Mouse (Mus musculus): ENCODE results near the gene Sec1. TPM values are rescaled to one million over a fixed set of nuclear protein-coding genes. Genes with fewer than 3 reads are reported as not detected.

Gene Sec1
- total and polyA plus RNA-seq, 2 experiments from 2014 or later, result 0.18 to 0.52 TPM

DNA sequence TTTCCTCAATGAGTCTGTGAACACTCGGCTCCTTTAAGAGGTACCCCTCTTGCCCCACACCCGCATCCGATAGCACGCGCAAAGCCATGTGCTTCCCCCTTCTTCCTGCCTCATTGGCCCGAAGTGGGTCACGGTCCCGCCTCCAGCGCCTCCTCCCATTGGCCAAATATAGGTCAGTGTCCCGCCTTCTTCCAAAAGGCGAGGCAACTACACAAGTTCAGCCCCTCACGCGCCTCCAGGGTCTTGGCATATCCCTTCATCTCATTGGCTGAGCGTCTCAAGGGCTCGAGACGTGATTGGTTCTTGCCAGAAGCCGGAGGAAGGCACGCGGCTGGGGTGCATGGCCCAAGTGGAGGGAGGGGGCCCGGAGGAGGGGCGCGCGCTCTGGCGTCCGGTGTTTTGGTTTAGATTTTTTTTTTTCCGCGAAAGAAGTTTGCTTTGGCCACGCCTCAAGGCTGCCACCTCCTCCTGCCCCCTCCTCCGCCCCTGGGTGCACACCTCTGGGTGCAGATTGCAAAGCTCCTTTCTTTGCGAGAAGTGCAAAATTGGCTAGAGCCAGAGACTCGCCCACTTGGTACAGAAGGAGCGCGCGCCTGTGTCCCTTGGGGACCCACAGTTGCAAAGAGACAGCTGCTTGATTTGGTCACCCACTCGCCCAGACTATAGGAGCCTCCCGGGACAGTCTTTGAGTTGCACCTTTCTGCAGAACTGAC lies 10.7 kb upstream of the Sec1 start, which contains the start of gene Dbp:
Dbp (plus strand) TSS at position 359 of the 713 bp plus-strand sequence.
- Histone ChIP-seq H3K9me3 (ENCODE audit: low read length) (no peaks in the 10 kb centered on the region), H3K4me1 (ENCODE audit: insufficient read depth) (peaks cover 46% of the 10 kb centered on the region), H3K4me3 (ENCODE audit: low read depth, low read length) (peak within 1 kb of the TSS; percentile 41), H3K27me3 (ENCODE audit: insufficient read depth, low read length) (no peaks in the 10 kb centered on the region), H3K9ac (peak within 1 kb of the TSS; percentile 60), H3K27ac (ENCODE audit: low read depth, low read length) (peak within 1 kb of the TSS; percentile 95), H3K4me2 (ENCODE audit: low read depth) (peak within 1 kb of the TSS; percentile 97), H3K36me3 (ENCODE audit: insufficient read depth) (0 out of 2 replicates have a peak, but pooled peaks cover 2% of the 10 kb centered on the region)
- no peak for TF ChIP-seq CTCF (IDR thresholded peaks at IDR 0.05; ENCODE audit: low read depth)
- peak; percentile 99 for DNase-seq
- peak; percentile 81 for ATAC-seq
- WGBS, result under 1% methylated on average over 36 of the region's 36 CpGs

DNA sequence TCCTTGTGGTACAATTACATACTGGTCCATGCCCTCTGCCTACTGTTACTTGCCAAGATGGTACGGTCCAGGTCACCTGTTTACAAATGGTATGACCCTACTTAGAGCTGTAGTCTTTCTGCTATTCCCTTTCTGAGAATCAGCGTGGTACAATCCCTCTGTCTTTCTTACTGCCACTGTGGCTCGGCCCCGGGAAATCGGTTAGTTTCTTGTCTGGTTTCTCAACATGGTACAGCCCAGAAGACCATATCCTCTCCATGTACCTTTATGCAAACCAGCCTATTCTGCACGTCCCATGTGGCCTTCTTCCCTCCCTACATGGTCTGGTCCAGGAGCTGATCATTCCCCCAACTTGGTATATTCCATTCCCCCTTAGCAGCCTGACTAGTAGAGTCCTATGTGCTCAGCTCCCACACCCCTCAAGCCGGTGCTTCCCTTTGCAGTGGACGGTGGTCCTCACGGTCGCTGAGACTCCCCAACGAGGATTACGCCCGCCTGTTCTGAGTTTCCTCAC lies 9.9 kb upstream of the Sec1 start:
- DNase-seq, result peak; percentile 92
- no peak for TF ChIP-seq CTCF (IDR thresholded peaks at IDR 0.05; ENCODE audit: low read depth)
- Histone ChIP-seq H3K9ac (peak overlapping the region; percentile 60), H3K4me3 (ENCODE audit: low read depth, low read length) (peak overlapping the region; percentile 41), H3K27ac (ENCODE audit: low read depth, low read length) (peak overlapping the region; percentile 95), H3K4me2 (ENCODE audit: low read depth) (peak overlapping the region; percentile 97), H3K9me3 (ENCODE audit: low read length) (no peaks in the 10 kb centered on the region), H3K27me3 (ENCODE audit: insufficient read depth, low read length) (no peaks in the 10 kb centered on the region), H3K4me1 (ENCODE audit: insufficient read depth) (peaks cover 46% of the 10 kb centered on the region), H3K36me3 (ENCODE audit: insufficient read depth) (no peaks in the 10 kb centered on the region)
- WGBS, result under 1% methylated on average over 13 of the region's 13 CpGs
- peak; percentile 68 for ATAC-seq

DNA sequence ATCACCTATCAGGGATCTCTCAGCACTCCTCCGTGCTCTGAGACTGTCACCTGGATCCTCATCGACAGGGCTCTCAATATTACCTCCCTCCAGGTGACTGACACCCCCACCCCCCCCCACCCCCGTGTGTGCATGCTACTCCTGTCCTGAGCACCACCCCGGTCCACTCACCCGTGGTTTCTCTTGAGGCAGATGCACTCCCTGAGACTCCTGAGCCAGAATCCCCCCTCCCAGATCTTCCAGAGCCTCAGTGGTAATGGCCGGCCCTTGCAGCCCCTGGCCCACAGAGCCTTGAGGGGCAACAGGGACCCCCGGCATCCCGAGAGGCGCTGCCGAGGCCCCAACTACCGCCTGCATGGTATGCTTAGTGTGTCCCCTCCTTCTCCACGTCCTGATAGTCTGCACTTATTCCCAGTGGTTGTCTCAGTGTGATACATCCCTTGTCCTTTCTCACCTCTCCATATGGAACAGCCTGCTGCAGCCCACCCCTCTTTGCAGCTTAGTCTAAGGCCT lies 9.4 kb upstream of the Sec1 start:
- Histone ChIP-seq H3K9ac (peak overlapping the region; percentile 60), H3K36me3 (ENCODE audit: insufficient read depth) (no peaks in the 10 kb centered on the region), H3K4me1 (ENCODE audit: insufficient read depth) (peaks cover 48% of the 10 kb centered on the region), H3K27ac (ENCODE audit: low read depth, low read length) (peak overlapping the region; percentile 95), H3K4me3 (ENCODE audit: low read depth, low read length) (peak overlapping the region; percentile 41), H3K4me2 (ENCODE audit: low read depth) (peak overlapping the region; percentile 97), H3K27me3 (ENCODE audit: insufficient read depth, low read length) (no peaks in the 10 kb centered on the region), H3K9me3 (ENCODE audit: low read length) (no peaks in the 10 kb centered on the region)
- no peak for DNase-seq
- 33% methylated on average over 12 of the region's 12 CpGs for WGBS
- peak; percentile 2; the same call in 1 of the 2 replicates for TF ChIP-seq CTCF (IDR thresholded peaks at IDR 0.05; ENCODE audit: low read depth)
- ATAC-seq, result no peak

DNA sequence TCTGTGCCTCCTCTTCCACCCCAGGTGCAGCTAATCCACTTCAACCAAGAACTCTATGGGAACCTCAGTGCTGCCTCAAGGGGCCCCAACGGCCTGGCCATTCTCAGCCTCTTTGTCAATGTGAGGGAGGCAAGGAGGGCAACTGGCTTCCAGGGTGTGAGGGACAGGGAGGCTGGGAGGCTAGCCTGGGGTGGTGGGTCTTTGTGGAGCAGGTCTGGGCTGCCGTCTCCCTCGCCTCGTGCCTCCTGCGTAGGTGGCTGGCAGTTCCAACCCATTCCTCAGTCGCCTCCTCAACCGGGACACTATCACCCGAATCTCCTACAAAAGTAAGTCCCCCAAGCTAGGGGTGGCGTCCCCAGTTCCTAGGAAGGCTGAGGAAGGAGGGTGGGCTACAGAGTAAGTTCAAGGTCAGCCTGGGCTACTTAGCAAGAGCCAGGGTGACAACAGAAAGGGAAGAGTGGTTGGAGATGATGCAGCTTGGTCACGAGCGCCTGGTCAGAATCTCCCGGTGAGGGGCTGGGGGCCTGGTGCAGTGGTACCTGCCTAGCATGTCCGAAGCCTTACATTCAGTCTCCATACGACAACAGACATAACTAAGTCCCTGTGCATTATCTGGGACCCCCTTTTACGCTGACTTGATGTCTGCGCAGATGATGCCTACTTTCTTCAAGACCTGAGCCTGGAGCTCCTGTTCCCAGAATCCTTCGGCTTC lies 8.8 kb upstream of the Sec1 start:
- peak overlapping the region; percentile 60; the same call in 1 of the 2 replicates for H3K9ac ChIP-seq
- H3K27me3 ChIP-seq (ENCODE audit: insufficient read depth, low read length), result no peaks in the 10 kb centered on the region
- TF ChIP-seq CTCF (IDR thresholded peaks at IDR 0.05; ENCODE audit: low read depth), result no peak
- peak overlapping the region; percentile 97 for H3K4me2 ChIP-seq (ENCODE audit: low read depth)
- H3K27ac ChIP-seq (ENCODE audit: low read depth, low read length), result peak overlapping the region; percentile 95
- H3K4me3 ChIP-seq (ENCODE audit: low read depth, low read length), result no peak overlapping the region
- DNase-seq (no peak), ATAC-seq (no peak)
- H3K36me3 ChIP-seq (ENCODE audit: insufficient read depth), result no peaks in the 10 kb centered on the region
- peaks cover 45% of the 10 kb centered on the region for H3K4me1 ChIP-seq (ENCODE audit: insufficient read depth)
- no peaks in the 10 kb centered on the region for H3K9me3 ChIP-seq (ENCODE audit: low read length)
- 90% methylated on average over 17 of the region's 17 CpGs for WGBS

DNA sequence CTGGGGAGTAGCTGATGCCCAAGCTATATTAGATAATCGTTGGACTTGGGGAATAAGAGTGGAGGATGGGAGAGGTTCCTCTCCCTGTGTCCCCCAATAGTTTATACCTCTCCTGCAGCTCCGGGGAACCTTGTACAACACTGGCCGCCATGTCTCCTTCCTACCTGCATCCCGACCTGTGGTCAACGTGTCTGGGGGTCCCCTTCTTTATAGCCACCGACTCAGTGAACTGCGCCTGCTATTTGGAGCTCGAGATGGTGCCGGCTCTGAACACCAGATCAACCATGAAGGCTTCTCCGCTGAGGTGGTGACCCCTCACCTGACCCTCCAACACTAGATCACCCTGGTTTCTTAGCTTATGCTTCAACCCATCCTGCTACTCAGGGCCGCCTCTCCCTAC lies 8.1 kb upstream of the Sec1 start:
- Histone ChIP-seq H3K4me3 (ENCODE audit: low read depth, low read length) (no peak overlapping the region), H3K9ac (no peak overlapping the region), H3K4me1 (ENCODE audit: insufficient read depth) (peaks cover 42% of the 10 kb centered on the region), H3K9me3 (ENCODE audit: low read length) (no peaks in the 10 kb centered on the region), H3K4me2 (ENCODE audit: low read depth) (no peak overlapping the region), H3K36me3 (ENCODE audit: insufficient read depth) (no peaks in the 10 kb centered on the region), H3K27ac (ENCODE audit: low read depth, low read length) (no peak overlapping the region), H3K27me3 (ENCODE audit: insufficient read depth, low read length) (no peaks in the 10 kb centered on the region)
- no peak for ATAC-seq
- no peak for TF ChIP-seq CTCF (IDR thresholded peaks at IDR 0.05; ENCODE audit: low read depth)
- WGBS, result 93% methylated on average over 11 of the region's 11 CpGs
- DNase-seq, result no peak

DNA sequence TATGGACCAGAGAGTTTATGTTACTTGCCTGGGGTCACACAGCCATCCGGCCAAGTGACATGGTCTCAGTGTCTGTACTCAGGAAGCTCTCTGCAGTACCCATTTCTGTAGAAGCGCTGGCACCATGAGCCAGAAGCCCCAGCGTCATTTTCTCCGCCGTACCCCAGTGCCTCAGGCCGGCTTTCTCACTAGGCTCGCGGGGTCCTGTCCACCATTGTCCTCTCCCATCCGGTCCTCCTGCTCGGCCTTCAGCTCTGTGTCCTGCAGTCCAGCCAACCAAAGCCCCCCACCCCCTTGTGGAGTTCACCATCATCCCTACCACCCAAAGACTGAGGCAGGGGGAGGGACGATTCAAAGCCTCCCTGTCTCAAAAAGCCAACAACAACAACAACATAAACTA lies 7.4 kb upstream of the Sec1 start:
- Histone ChIP-seq H3K27ac (ENCODE audit: low read depth, low read length) (no peak overlapping the region), H3K4me3 (ENCODE audit: low read depth, low read length) (peak overlapping the region; percentile 54; the same call in 1 of the 2 replicates)

More for the DNA sequence above, 7.4 kb upstream of the Sec1 start:
- Histone ChIP-seq H3K4me2 (ENCODE audit: low read depth) (peak overlapping the region; percentile 95), H3K36me3 (ENCODE audit: insufficient read depth) (no peaks in the 10 kb centered on the region), H3K4me1 (ENCODE audit: insufficient read depth) (peaks cover 36% of the 10 kb centered on the region), H3K9me3 (ENCODE audit: low read length) (no peaks in the 10 kb centered on the region), H3K27me3 (ENCODE audit: insufficient read depth, low read length) (no peaks in the 10 kb centered on the region), H3K9ac (peak overlapping the region; percentile 78; the same call in 1 of the 2 replicates)
- DNase-seq, result no peak
- no peak for ATAC-seq
- TF ChIP-seq CTCF (IDR thresholded peaks at IDR 0.05; ENCODE audit: low read depth), result no peak
- WGBS, result 86% methylated on average over 11 of the region's 11 CpGs

Measured in forebrain, postnatal 0 days (tissue).